Mouse (Mus musculus): ENCODE data around the gene Gm45785.
"Not testable (repeated sequence)": the region's sequence is repeated elsewhere in the genome, so short reads cannot be mapped to it uniquely, and the experiment has no call there.

The Gm45785 gene

GRCm38 (mm10) chr7:140855860-140856784 lies at the start of gene Gm45785:
Gene Gm45785, minus strand, starts transcription at chr7:140856331.
- DNase-seq (ENCODE audit: low read depth, low spot score), result peak; percentile 91

- DNase-seq (ENCODE audit: low read depth, low spot score), result no peak
These were observed 49.5 kb upstream of the Gm45785 start for GRCm38 (mm10) chr7:140905642-140906081.

GRCm38 (mm10) chr7:140903212-140903611 lies 47.1 kb upstream of the Gm45785 start:
- peak; percentile 81 for DNase-seq (ENCODE audit: low read depth, low spot score)

DNA sequence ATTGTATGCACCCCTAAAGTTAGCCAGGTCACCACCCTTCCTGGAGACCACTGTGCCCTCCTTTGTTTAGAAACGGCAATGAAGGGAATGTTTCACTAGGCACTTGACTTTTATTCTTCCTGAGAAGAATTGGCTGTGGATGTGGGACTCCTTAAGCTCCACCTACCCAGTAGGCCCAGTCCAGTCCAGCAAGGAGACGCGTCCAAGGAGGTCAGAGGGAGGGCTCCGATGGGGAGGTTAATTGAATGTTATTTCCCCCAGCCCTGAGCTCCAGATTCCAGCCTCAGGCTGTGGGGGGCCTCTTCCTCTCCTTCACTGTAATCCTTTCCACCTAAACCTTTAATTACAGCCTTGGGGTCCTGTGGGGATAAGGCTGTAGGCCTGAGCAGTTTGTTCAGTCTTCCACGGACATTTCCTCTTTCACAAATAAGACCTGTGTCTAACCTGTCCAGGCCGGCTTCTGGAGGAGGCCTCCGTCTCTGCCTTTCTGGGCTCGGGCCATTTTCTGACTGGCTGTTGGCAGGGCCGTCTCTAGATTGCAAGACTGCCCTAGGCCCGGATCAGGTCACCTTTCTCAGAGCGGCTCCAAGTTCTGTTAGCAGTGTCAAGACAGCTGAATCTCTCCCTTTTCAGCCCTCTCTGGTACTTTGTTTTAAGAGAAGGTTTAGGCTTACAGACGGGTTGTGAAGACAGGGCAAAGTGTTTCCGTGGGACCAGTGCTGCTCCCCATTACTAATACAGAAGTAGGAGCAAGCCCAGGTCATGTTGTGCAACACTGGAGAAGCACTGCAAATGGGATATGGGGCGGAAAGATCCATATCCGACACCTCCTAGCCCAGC lies 46.1 kb upstream of the Gm45785 start:
- DNase-seq (ENCODE audit: low read depth, low spot score), result no peak

GRCm38 (mm10) chr7:140900220-140900619 lies 44.1 kb upstream of the Gm45785 start, which contains the start of gene Cox8b:
Gene Cox8b, minus strand, starts transcription at chr7:140900446.
- no peak for DNase-seq (ENCODE audit: low read depth, low spot score)

DNA sequence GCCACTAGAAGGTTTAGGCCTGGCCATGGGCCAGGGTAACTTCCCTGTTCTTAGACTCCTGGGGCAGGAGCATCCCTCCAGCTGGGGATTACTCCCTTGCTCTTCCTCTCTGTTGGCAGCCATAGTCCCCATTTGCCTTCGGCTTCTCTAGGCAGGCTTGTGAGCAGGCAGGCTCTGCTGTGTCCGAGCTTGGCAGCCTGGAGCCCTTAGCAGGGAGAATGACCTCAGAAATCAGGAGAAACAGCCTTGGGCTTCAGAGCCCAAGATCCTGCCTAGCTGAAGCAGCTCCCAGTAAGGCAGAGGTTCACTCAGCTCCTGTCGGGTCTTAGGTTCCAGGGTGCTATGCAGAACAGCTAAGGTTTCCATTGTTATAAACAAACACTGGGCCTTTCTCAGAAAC lies 43.0 kb upstream of the Gm45785 start:
- DNase-seq (ENCODE audit: low read depth, low spot score), result no peak

DNA sequence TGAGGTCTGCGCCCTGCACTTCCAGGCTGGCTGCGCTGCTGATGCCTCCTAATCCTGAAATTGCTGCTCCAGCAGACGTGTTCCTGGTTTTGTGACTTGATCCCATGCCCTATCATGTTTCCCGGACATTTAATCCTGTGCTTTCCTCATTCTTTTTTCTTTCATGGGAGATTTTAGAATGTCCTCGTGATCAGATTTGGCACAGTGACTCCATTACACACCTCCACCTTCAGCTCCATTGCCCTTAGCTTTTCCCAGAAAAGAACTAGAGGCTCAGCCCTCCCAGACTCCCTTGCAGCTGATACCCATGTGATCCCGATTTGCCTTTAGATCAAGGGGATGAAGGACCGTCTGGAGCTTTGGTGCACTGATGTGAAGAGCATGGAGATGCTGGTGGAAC lies 41.7 kb upstream of the Gm45785 start:
- no peak for DNase-seq (ENCODE audit: low read depth, low spot score)

- DNase-seq (ENCODE audit: low read depth, low spot score), result no peak
These were observed 38.5 kb upstream of the Gm45785 start for GRCm38 (mm10) chr7:140894611-140895010.

DNA sequence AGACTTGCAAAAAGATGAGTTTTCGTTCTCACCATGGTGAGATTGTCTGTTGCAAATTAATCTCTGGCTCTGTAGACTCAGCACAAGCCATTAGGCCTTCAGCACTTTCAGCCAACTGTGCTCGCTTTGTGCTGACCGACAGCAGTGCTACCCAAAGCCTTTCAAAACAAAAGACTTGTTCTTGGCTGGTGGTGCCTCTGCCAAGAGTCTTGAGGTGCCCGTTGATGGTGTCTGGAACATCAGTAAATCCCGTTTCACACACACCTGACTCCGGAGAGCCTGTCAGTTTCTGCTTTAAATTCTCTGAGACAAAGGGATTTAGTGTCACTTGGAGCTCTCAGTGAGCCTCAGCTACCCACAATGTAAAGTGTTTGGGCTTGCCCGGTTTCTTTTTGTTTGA lies 37.9 kb upstream of the Gm45785 start:
- DNase-seq (ENCODE audit: low read depth, low spot score), result no peak

DNA sequence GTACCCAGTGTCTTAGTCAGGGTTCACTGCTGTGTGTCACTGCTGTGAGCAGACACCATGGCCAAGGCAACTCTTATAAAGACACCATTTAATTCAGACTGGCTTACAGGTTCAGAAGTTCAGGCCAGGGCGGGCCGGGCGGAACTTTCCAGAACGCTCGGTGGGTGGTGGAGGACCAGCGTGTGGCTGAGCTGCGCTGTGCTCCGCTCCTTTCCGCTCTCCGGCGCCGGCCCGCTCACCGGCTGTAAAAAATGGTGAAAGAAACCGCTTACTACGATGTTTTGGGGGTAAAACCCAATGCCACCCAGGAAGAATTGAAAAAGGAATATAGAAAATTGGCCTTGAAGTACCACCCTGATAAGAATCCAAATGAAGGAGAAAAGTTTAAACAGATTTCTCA lies 34.5 kb upstream of the Gm45785 start:
- not testable (repeated sequence) for DNase-seq (ENCODE audit: low read depth, low spot score)

- DNase-seq (ENCODE audit: low read depth, low spot score), result no peak
These were observed 26.3 kb upstream of the Gm45785 start for GRCm38 (mm10) chr7:140882469-140882803.

DNA sequence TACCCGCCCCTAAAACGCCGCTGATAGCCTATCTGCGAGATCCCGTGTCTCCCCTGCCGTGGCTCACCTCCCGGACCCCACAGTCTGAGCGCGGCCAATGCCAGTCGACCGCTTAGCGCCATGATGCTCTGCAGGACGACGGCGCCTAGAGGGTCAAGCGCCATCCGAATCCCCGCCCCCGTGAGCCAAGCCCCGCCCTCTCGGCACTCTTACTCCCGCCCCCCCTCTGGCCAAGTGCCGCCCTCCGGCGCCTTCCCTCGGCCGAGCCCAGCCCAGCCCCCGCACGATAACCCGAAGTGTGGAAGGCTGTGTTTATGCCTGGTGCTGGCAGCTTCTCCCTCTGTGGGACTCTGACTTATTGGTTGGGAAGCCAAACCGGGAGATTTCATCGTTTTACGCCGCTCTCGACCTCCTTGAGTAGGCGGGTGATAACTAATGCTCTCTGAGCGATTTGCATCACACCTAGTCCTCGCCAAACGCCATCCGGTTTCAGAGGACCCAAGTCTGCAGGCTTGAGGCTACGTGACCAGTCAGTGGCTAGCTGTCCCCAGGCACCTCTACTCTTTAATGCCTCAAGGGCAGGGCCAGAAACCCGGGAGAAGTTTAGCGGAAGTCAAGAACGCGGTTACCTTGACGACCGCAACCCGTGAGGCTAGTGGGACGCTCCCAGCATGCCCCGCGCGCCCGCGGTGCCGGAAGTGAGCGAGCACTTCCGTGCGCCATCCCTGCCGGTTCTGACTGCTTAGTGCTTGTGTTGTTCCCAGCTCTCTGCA lies 25.8 kb upstream of the Gm45785 start, which contains the start of the genes Psmd13 and Sirt3:
TSS of gene Psmd13 (plus strand) at position 273 of the 773 bp plus-strand sequence.
TSS of gene Sirt3 (minus strand) at position 614 of the 773 bp plus-strand sequence.
- DNase-seq (ENCODE audit: low read depth, low spot score), result peak; percentile 94

- DNase-seq (ENCODE audit: low read depth, low spot score), result no peak
These were observed 24.9 kb upstream of the Gm45785 start for GRCm38 (mm10) chr7:140880865-140881515.

- no peak for DNase-seq (ENCODE audit: low read depth, low spot score)
These were observed 24.3 kb upstream of the Gm45785 start for GRCm38 (mm10) chr7:140880419-140880818.

DNA sequence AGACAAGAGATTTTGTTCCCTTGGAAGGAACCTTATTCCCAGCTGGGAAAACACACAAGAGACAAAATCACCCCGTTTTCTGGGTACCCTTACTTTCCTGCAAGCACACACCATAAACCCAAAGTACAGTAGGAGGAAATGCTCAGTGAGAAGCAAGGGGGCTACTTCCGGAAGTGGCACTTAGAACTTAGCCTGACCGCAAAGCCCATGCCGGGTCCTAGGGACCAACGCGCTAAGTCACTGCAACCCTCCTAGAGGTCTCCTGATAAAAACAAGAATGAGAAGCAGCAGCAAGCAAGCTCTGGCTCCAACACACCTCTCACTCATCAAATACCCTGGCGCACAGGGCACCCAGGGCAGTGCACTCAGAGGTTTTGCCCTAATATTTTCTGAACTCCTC lies 23.2 kb upstream of the Gm45785 start:
- DNase-seq (ENCODE audit: low read depth, low spot score), result no peak

GRCm38 (mm10) chr7:140877364-140877763 lies 21.2 kb upstream of the Gm45785 start:
- no peak for DNase-seq (ENCODE audit: low read depth, low spot score)

DNA sequence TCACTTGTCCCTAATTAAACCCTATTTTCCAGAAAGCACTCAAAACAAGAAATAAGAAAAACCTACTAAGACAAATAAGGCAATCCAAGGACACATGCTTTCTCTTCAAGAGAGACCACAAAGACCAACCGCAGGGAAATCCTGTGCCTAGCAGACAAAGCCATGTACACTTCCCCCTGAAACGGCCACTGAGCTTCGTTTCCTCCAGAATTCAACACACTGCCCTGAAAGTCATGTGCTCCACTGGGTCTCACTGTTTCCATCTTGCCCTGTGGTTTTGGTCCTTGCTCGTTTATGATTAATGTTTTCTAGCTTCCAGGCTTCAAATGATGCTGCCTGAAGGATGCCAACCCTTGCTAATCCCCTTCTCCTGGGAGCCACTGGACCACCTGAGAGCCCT lies 18.1 kb upstream of the Gm45785 start:
- no peak for DNase-seq (ENCODE audit: low read depth, low spot score)

DNA sequence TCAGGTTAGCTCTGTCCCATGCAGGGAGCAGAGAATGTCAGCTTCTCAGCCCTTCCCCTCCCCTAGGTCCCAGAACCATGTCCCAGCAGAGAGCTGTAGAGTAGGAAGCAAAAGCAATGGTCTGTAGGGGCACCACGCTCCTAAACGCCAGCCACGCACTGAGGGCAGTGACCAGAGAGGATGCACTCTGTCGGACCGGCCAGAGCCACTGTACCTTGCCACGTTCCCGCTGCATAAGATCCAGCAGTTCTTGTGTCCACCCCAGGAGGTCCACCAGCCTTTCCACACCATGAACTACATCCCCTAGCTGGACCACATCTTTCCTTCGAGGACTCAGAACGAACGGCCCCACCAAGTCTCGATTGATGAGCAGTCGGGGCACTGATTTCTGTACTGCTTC lies 8.6 kb upstream of the Gm45785 start:
- no peak for DNase-seq (ENCODE audit: low read depth, low spot score)

DNA sequence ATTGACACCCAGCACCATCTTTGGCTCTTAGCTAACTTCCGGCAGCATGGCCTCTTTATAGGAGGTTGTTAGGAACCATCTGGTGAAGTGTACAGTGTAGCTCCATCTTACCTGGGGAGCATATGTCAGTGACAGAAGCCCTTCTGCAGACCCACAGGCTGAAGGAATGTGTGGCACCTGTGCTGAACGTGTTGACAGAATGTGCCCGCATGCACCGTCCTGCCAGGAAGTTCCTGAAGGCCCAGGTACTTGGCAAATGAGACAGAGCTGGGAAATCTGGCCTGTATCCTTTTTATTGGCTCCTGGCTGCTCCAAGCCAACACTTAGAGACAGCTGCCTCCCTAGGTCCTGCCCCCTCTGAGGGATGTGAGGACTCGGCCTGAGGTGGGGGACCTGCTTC lies 4.6 kb upstream of the Gm45785 start:
- DNase-seq (ENCODE audit: low read depth, low spot score), result no peak

DNA sequence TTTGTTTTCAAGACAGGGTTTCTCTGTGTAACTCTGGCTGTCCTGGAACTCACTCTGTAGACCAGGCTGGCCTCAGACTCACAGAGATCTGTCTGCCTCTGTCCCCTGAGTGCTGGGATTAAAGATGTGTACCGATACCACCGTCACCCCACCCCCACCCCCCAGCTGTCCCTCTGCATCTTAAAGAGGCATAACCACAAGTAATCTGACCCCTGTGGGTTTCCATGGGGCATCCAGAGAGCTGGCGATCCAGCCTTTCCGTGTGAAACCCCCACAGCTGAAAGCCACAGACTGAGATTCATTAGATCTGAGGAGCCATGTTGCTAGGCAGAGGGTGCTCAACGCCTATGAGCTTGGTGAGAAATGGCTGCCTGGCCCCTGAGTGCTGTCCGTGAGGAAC lies 3.9 kb upstream of the Gm45785 start:
- DNase-seq (ENCODE audit: low read depth, low spot score), result no peak

GRCm38 (mm10) chr7:140858746-140859145 lies 2.6 kb upstream of the Gm45785 start:
- DNase-seq (ENCODE audit: low read depth, low spot score), result no peak

All from forelimb bud, embryonic 11.5 days (tissue).